Mouse (Mus musculus) c-Kit-negative CD71-positive TER-119-positive erythroid progenitor cells, embryonic 14.5 days (primary cell): ENCODE results near the gene Lmx1b.

Experiments
- DNase-seq: peaks from one replicate; pipeline ENCODE4 v3.0.0-alpha.2; 2013; ENCODE audit warnings: low read depth, low spot score

Gene Lmx1b

GRCm38 (mm10) chr2:33630081-33631021 is 10.0 kb downstream of the Lmx1b start:
- no peak for DNase-seq

GRCm38 (mm10) chr2:33629641-33630040 is 10.7 kb downstream of the Lmx1b start:
- no peak for DNase-seq

- DNase-seq, result no peak
Measured at GRCm38 (mm10) chr2:33628791-33629190, 11.5 kb downstream of the Lmx1b start.

GRCm38 (mm10) chr2:33627058-33627375 is 13.3 kb downstream of the Lmx1b start:
- no peak for DNase-seq

- no peak for DNase-seq
Measured at GRCm38 (mm10) chr2:33626262-33627057, 13.9 kb downstream of the Lmx1b start.

GRCm38 (mm10) chr2:33617670-33618069 is 22.6 kb downstream of the Lmx1b start:
- DNase-seq, result no peak

GRCm38 (mm10) chr2:33616411-33616843 is 23.9 kb downstream of the Lmx1b start:
- no peak for DNase-seq

- DNase-seq, result no peak
Measured at GRCm38 (mm10) chr2:33615843-33616344, 24.4 kb downstream of the Lmx1b start.

GRCm38 (mm10) chr2:33605487-33606256 is 34.6 kb downstream of the Lmx1b start:
- DNase-seq, result no peak

- no peak for DNase-seq
Measured at GRCm38 (mm10) chr2:33604846-33605486, 35.3 kb downstream of the Lmx1b start.

- no peak for DNase-seq
Measured at GRCm38 (mm10) chr2:33600520-33600919, 39.8 kb downstream of the Lmx1b start.

- no peak for DNase-seq
Measured at GRCm38 (mm10) chr2:33597384-33597783, 42.9 kb downstream of the Lmx1b start.

- DNase-seq, result no peak
Measured at GRCm38 (mm10) chr2:33595085-33595423, 45.3 kb downstream of the Lmx1b start.

GRCm38 (mm10) chr2:33594181-33595084 is 45.9 kb downstream of the Lmx1b start:
- DNase-seq, result no peak

GRCm38 (mm10) chr2:33592931-33593555 is 47.3 kb downstream of the Lmx1b start:
- DNase-seq, result no peak

- DNase-seq, result no peak
Measured at GRCm38 (mm10) chr2:33589280-33589679, 51.0 kb downstream of the Lmx1b start.

GRCm38 (mm10) chr2:33584937-33585910 is 55.1 kb downstream of the Lmx1b start:
- no peak for DNase-seq

GRCm38 (mm10) chr2:33583761-33584160 is 56.5 kb downstream of the Lmx1b start:
- DNase-seq, result no peak

GRCm38 (mm10) chr2:33583317-33583716 is 57.0 kb downstream of the Lmx1b start:
- DNase-seq, result no peak
